Mouse (Mus musculus) lung, embryonic 14.5 days (tissue): ENCODE measurements around the gene Gm11127. TPM values are rescaled to one million over a fixed set of nuclear protein-coding genes. Genes with fewer than 3 reads are reported as not detected.
A peak's percentile ranks its signal among the peaks of the same experiment; 100 is the strongest.
"Not testable (repeated sequence)": the region's sequence is repeated elsewhere in the genome, so short reads cannot be mapped to it uniquely, and the experiment has no call there.

Experiments
- ATAC-seq: fragments of 200-750 bp; cut with Nextera tagmentation; 2 replicates; pipeline ENCODE4 v1.8.0; 2017; ENCODE audit warnings: mild to moderate bottlenecking, moderate TSS enrichment, moderate library complexity; ENCODE audit not compliant: insufficient read depth
- DNase-seq: peaks from one replicate; pipeline ENCODE4 v3.0.0-alpha.2; 2015
- H3K27ac ChIP-seq: fragments of 300-500 bp; sonication (generic); 2 replicates; pipeline ENCODE4 v1.5.1; 2014; ENCODE audit warnings: low read depth, mild to moderate bottlenecking, moderate library complexity
- H3K27me3 ChIP-seq: fragments of 300-500 bp; sonication (generic); 2 replicates; pipeline ENCODE4 v1.6.1; 2014; ENCODE audit warnings: low read length, control low read depth; ENCODE audit not compliant: insufficient read depth
- H3K36me3 ChIP-seq: fragments of 300-500 bp; sonication (generic); 2 replicates; pipeline ENCODE4 v1.6.1; 2014; ENCODE audit warnings: control low read depth; ENCODE audit not compliant: insufficient read depth
- H3K4me1 ChIP-seq: fragments of 300-500 bp; sonication (generic); 2 replicates; pipeline ENCODE4 v1.6.1; 2014; ENCODE audit warnings: antibody characterized with exemption, control low read depth; ENCODE audit not compliant: insufficient read depth
- H3K4me2 ChIP-seq: fragments of 300-500 bp; sonication (generic); 2 replicates; pipeline ENCODE4 v1.6.1; 2014; ENCODE audit warnings: mild to moderate bottlenecking
- H3K4me3 ChIP-seq: fragments of 300-500 bp; sonication (generic); 2 replicates; pipeline ENCODE4 v1.5.1; 2014; ENCODE audit warnings: low read depth, low read length
- H3K9ac ChIP-seq: fragments of 300-500 bp; sonication (generic); 2 replicates; pipeline ENCODE4 v1.6.1; 2014
- H3K9me3 ChIP-seq: fragments of 300-500 bp; sonication (generic); 2 replicates; pipeline ENCODE4 v1.6.1; 2016; ENCODE audit warnings: low read depth, low read length, control low read depth
- CTCF ChIP-seq: IDR thresholded peaks from 2 replicates; pipeline ENCODE4 v1.5.1; 2016; ENCODE audit warnings: antibody characterized with exemption, low read depth
- whole genome bisulfite sequencing: fragments of 180-500 bp; shearing (Covaris S2); extraction: QIAGEN DNeasy Blood & Tissue Kit; methylation state at CpG from one replicate; pipeline ENCODE4 v1.1.7; 2014; 5-methylcytosine and 5-hydroxymethylcytosine counted together
- polyA plus RNA-seq: library from polyadenylated mRNA; unstranded; fragments of >200 nt; fragmentation: Nextera tagmentation; extraction: Ambion mirVana; gene quantifications from 2 replicates; pipeline ENCODE4 v1.2.1, GENCODE M21; 2014

Gene Gm11127
- polyA plus RNA-seq, 1 experiment from 2014 or later = not detected

- peak overlapping the region; percentile 54 for H3K9ac ChIP-seq
- ATAC-seq (peak; percentile 81), DNase-seq (peak; percentile 63)
- no peak overlapping the region for H3K27ac ChIP-seq
- no peaks in the 10 kb centered on the region for H3K36me3 ChIP-seq
- H3K4me2 ChIP-seq = peak overlapping the region; percentile 94
- H3K9me3 ChIP-seq = no peaks in the 10 kb centered on the region
- WGBS = under 1% methylated on average over 46 of the region's 46 CpGs
- H3K4me1 ChIP-seq = no peaks in the 10 kb centered on the region
- H3K4me3 ChIP-seq = peak overlapping the region; percentile 51
- TF ChIP-seq CTCF = no peak
- peaks cover 13% of the 10 kb centered on the region for H3K27me3 ChIP-seq
Measured at GRCm38 (mm10) chr17:36083266-36083869, 25.2 kb upstream of the Gm11127 start.

DNA sequence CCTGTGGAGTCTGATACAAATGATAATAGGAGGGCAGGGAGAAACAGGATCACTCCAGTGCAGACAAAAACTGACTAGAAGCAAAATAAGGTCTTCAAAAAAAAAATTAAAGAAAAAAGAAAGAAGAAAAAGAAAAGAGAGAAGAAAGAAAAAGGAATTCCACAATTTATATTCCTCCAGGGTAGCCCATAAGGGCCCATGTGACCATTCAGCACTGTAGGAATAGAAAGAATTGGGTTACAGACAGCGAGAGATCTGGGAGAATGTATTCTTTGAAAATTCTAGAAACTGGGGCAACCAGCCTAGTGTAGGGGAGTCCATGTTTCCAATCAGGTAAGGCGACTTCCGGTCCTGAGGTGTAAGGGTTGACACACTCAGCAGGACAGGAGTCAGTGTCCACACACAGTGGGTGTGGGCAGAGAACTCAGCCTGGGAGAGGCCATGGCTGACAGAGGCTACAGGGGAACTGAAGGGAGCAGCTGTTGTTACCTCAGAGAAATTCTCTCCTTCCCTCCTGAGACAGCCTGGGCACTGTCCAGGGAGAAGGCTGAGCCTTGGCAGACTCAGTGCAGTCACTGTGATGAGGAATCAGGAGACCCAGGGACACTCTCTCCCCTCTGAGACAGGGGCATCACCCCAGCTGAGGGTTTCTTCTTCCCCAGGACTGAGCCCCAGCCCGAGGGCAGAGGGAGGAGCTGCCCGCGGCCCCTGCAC lies 24.5 kb upstream of the Gm11127 start:
- not testable (repeated sequence) for H3K9ac ChIP-seq, DNase-seq, H3K36me3 ChIP-seq, ATAC-seq, H3K4me1 ChIP-seq, H3K9me3 ChIP-seq, H3K27ac ChIP-seq
- WGBS = 23% methylated on average over 5 of the region's 6 CpGs
- peaks cover 13% of the 10 kb centered on the region for H3K27me3 ChIP-seq
- H3K4me3 ChIP-seq = peak overlapping the region; percentile 51
- H3K4me2 ChIP-seq = peak overlapping the region; percentile 94

- DNase-seq, H3K4me2 ChIP-seq, ATAC-seq, H3K27ac ChIP-seq, H3K36me3 ChIP-seq, H3K4me3 ChIP-seq, H3K9me3 ChIP-seq, H3K4me1 ChIP-seq, H3K9ac ChIP-seq: not testable (repeated sequence)
- peaks cover 13% of the 10 kb centered on the region for H3K27me3 ChIP-seq
Measured at GRCm38 (mm10) chr17:36081901-36082300, 23.7 kb upstream of the Gm11127 start.

- Histone ChIP-seq H3K9ac (no peak overlapping the region), H3K4me2 (no peak overlapping the region), H3K36me3 (no peaks in the 10 kb centered on the region), H3K4me3 (no peak overlapping the region), H3K4me1 (no peaks in the 10 kb centered on the region), H3K9me3 (no peaks in the 10 kb centered on the region), H3K27me3 (no peaks in the 10 kb centered on the region), H3K27ac (no peak overlapping the region)
- peak; percentile 78 for TF ChIP-seq CTCF
- WGBS = 27% methylated on average over 2 of the region's 2 CpGs
- DNase-seq = peak; percentile 92
- ATAC-seq = no peak
Measured at GRCm38 (mm10) chr17:36060829-36061228, 2.7 kb upstream of the Gm11127 start.

- not testable (repeated sequence) for H3K27me3 ChIP-seq, H3K9ac ChIP-seq, ATAC-seq, DNase-seq, H3K9me3 ChIP-seq, H3K4me2 ChIP-seq, H3K36me3 ChIP-seq, H3K27ac ChIP-seq, H3K4me1 ChIP-seq, H3K4me3 ChIP-seq
- WGBS = 86% methylated on average over 22 of the region's 25 CpGs
Measured at GRCm38 (mm10) chr17:36057927-36058326, 244 bp downstream of the Gm11127 start.

DNA sequence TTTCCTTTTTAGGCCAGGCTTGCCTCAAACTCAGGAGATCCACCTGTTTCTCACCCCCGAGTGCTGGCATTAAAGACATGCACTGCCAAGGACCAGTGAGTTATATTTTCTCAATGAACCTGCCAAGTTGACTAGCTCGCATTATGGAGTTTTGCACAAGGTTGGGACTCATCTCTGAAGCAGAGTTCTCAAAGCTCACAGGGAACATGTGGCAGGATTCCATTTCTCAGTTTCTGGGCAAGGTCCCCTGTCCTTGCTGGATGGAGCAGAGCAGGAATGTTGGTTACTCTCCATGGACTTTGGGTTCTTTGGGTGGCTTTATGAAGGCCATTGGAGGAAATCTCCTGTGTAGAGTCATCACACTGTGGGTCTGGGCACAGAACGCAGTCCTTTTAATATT lies 14.9 kb downstream of the Gm11127 start:
- H3K9me3 ChIP-seq = no peaks in the 10 kb centered on the region
- TF ChIP-seq CTCF = no peak
- DNase-seq (no peak), ATAC-seq (no peak)
- no peaks in the 10 kb centered on the region for H3K27me3 ChIP-seq
- H3K36me3 ChIP-seq = no peaks in the 10 kb centered on the region
- H3K4me1 ChIP-seq = no peaks in the 10 kb centered on the region
- H3K27ac ChIP-seq = no peak overlapping the region
- WGBS = 80% methylated on average over 3 of the region's 3 CpGs
- H3K4me2 ChIP-seq = peak overlapping the region; percentile 67
- H3K9ac ChIP-seq = peak overlapping the region; percentile 26; the same call in 1 of the 2 replicates
- H3K4me3 ChIP-seq = peak overlapping the region; percentile 37

DNA sequence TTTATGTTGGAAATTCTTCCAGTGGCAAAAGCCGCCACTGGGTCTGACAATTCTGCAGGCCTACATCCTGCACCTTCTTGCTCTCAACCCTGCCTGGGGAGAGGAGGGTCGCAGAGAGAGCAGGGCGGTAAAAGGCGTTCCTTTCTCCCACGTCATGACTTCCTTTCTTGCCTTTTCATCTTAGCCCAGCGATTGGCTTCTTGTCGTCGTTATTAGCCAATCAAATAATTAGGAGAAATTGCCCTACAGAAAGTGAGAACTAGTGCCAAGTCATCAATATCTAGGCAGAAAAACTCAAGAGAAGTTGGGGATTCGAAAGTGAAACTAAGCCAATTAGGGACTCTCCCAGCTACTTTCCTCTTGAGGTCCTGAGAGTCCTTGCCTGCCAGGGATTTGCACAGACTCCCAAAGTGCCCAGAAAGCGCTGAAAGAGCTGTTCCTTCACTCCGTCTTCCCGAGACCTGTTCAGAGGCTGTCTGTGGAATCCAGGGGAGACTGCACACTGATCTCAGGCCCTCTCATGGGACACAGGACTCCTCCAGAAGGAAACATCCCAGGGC lies 15.5 kb downstream of the Gm11127 start, which contains the start of the genes H2-T22 and Gm6034:
Gene H2-T22, minus strand, starts transcription at position 138 of the 560 bp plus-strand sequence.
Gene Gm6034, plus strand, starts transcription at position 352 of the 560 bp plus-strand sequence.
- Histone ChIP-seq H3K4me2 (peak within 1 kb of the TSS; percentile 67), H3K9ac (peak within 1 kb of the TSS; percentile 48), H3K4me3 (peak within 1 kb of the TSS; percentile 37)
- not testable (repeated sequence) for H3K27ac ChIP-seq, H3K27me3 ChIP-seq, H3K36me3 ChIP-seq, H3K4me1 ChIP-seq, H3K9me3 ChIP-seq
- WGBS = 1% methylated on average over 12 of the region's 12 CpGs
- peak; percentile 99 for ATAC-seq
- peak; percentile 97 for DNase-seq

DNA sequence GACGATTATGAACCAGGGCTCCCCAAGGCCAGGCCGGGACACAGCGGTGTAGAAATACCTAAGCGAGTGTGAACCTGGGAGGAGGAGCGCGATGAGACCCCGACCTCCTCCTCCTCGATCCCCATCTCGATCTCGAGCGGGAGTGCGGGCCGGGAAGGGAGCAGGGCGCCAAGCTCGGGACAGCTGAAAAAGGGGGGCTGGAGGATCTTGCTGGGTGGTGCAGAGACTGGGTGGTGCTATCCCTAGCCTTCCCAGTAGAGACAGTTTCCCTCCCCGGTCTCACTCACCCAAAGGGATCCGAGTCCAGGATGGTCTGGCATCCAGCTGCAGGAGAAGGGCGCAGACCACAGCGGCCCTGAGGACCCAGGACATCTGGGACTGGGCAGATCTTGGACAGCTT lies 16.1 kb downstream of the Gm11127 start:
- H3K27ac ChIP-seq, H3K9me3 ChIP-seq, H3K36me3 ChIP-seq, DNase-seq, H3K4me1 ChIP-seq, H3K27me3 ChIP-seq: not testable (repeated sequence)
- Histone ChIP-seq H3K4me3 (peak overlapping the region; percentile 37), H3K9ac (peak overlapping the region; percentile 48), H3K4me2 (peak overlapping the region; percentile 67)
- WGBS = 1% methylated on average over 19 of the region's 19 CpGs
- ATAC-seq = peak; percentile 85

- not testable (repeated sequence) for DNase-seq, H3K4me2 ChIP-seq, H3K9me3 ChIP-seq, ATAC-seq, H3K4me1 ChIP-seq, H3K9ac ChIP-seq, H3K36me3 ChIP-seq, H3K4me3 ChIP-seq, H3K27me3 ChIP-seq, H3K27ac ChIP-seq
- WGBS = 72% methylated on average over 2 of the region's 2 CpGs
Measured at GRCm38 (mm10) chr17:36040604-36041003, 17.6 kb downstream of the Gm11127 start.

DNA sequence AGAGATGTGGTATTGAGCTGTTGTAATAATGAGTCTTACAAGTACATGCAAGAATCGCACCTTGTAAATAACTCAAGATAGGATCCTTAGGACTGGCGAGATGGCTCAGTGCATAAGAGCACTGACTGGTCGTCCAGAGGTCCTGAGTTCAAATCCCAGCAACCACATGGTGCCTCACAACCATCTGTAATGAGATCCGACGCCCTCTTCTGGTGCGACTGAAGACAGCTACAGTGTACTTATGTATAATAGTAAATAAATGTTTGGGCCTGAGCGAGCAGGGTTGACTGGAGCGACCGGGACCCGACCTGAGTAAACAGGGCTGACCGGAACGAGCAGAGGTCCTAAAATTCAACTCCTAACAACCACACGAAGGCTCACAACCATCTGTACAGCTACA lies 22.0 kb downstream of the Gm11127 start:
- not testable (repeated sequence) for H3K9me3 ChIP-seq, ATAC-seq, H3K4me2 ChIP-seq, H3K9ac ChIP-seq, H3K27ac ChIP-seq, DNase-seq, H3K27me3 ChIP-seq, H3K4me3 ChIP-seq, H3K36me3 ChIP-seq, H3K4me1 ChIP-seq
- 79% methylated on average over 13 of the region's 13 CpGs for WGBS
